ENCODE assay signal across 18 mouse cellular contexts in genomic region chr5:87871423-87871822, GRCm38 (mm10). TPM values are rescaled to one million over a fixed set of nuclear protein-coding genes. Genes with fewer than 3 reads are reported as not detected.
DNase-seq lines count a peak whose midpoint lies in the region; ATAC-seq and TF ChIP-seq lines count a peak whose summit lies in the region.
"Had no signal": no experiment of that assay in that cellular context is flagged by ENCODE, and none has a peak within 500 bp of the region (broad histone marks: within the 10 kb centered on the region; RNA-seq: fewer than 3 reads in every experiment).

No protein-coding gene starts in this region.

- no peak for TF ChIP-seq POLR2A in ES-Bruce4 (IDR thresholded peaks at IDR 0.05; ENCODE audit: insufficient read depth, low read length)

- H3K27ac ChIP-seq in forebrain, postnatal 0 days (ENCODE audit: low read depth, low read length) = no peak overlapping the region
- no peak overlapping the region for H3K27ac ChIP-seq in forebrain, embryonic 10.5 days
- no peak overlapping the region for H3K27ac ChIP-seq in liver, embryonic 14.5 days
- no peak overlapping the region for H3K27ac ChIP-seq in ES-Bruce4 (ENCODE audit: insufficient read depth, low read length)
- H3K27ac ChIP-seq: kidney, embryonic 15.5 days; midbrain, embryonic 12.5 days had no signal

- peak; percentile 37; the same call in 1 of the 2 replicates for TF ChIP-seq CTCF in forebrain, postnatal 0 days (IDR thresholded peaks at IDR 0.05; ENCODE audit: low read depth)
- peak; percentile 47 for TF ChIP-seq CTCF in liver, embryonic 14.5 days (IDR thresholded peaks at IDR 0.05; ENCODE audit: low read depth)
- peak; percentile 38 for TF ChIP-seq CTCF in ES-Bruce4 (IDR thresholded peaks at IDR 0.05; ENCODE audit: low read depth, low read length)

- DNase-seq in forebrain, postnatal 0 days = no peak
- DNase-seq in forebrain, embryonic 10.5 days (ENCODE audit: extremely low spot score, low spot score) = no peak
- no peak for DNase-seq in liver, embryonic 14.5 days (ENCODE audit: low read depth in 3 of 3, low spot score in 3 of 3)
- no peak for DNase-seq in liver
- peak; percentile 3 for DNase-seq in c-Kit-positive CD71-positive TER-119-positive erythroid progenitor cells, embryonic 14.5 days (ENCODE audit: low spot score)
- DNase-seq in thymus, postnatal 36 days = no peak
- no peak for DNase-seq in urinary bladder, postnatal 25 days (ENCODE audit: low spot score)
- DNase-seq: gastrocnemius, postnatal 10 days; heart, postnatal 14 days; lung, adult 2 months had no signal

- H3K27me3 ChIP-seq in forebrain, postnatal 0 days (ENCODE audit: insufficient read depth, low read length) = no peaks in the 10 kb centered on the region
- H3K27me3 ChIP-seq in forebrain, embryonic 10.5 days (ENCODE audit: poor library complexity, severe bottlenecking) = no peaks in the 10 kb centered on the region
- H3K27me3 ChIP-seq in liver, embryonic 14.5 days (ENCODE audit: control insufficient read depth, insufficient read depth, low read length) = no peaks in the 10 kb centered on the region
- H3K27me3 ChIP-seq in ES-Bruce4 (ENCODE audit: control insufficient read depth, insufficient read depth, low read length, poor library complexity, severe bottlenecking) = no peaks in the 10 kb centered on the region
- H3K27me3 ChIP-seq: kidney, embryonic 15.5 days; midbrain, embryonic 12.5 days had no signal

- no peak overlapping the region for H3K4me2 ChIP-seq in forebrain, postnatal 0 days (ENCODE audit: low read depth)
- H3K4me2 ChIP-seq in liver, embryonic 14.5 days (ENCODE audit: low read depth) = no peak overlapping the region
- H3K4me2 ChIP-seq: kidney, embryonic 15.5 days; midbrain, embryonic 12.5 days had no signal

- H3K36me3 ChIP-seq in forebrain, postnatal 0 days (ENCODE audit: insufficient read depth) = no peaks in the 10 kb centered on the region
- H3K36me3 ChIP-seq in forebrain, embryonic 10.5 days (replicated peaks) = no peaks in the 10 kb centered on the region
- no peaks in the 10 kb centered on the region for H3K36me3 ChIP-seq in liver, embryonic 14.5 days (replicated peaks; ENCODE audit: control insufficient read depth, insufficient read depth, low read depth)
- H3K36me3 ChIP-seq in ES-Bruce4 (ENCODE audit: control insufficient read depth, insufficient read depth, low read length, poor library complexity, severe bottlenecking) = no peaks in the 10 kb centered on the region
- H3K36me3 ChIP-seq: kidney, embryonic 15.5 days; midbrain, embryonic 12.5 days had no signal

- H3K9me3 ChIP-seq in forebrain, postnatal 0 days (ENCODE audit: low read length) = no peaks in the 10 kb centered on the region
- H3K9me3 ChIP-seq in forebrain, embryonic 10.5 days = no peaks in the 10 kb centered on the region
- H3K9me3 ChIP-seq in liver, embryonic 14.5 days (ENCODE audit: control insufficient read depth, low read length) = no peaks in the 10 kb centered on the region
- no peaks in the 10 kb centered on the region for H3K9me3 ChIP-seq in ES-Bruce4 (replicated peaks; ENCODE audit: control insufficient read depth, insufficient read depth, low read length, poor library complexity, severe bottlenecking)
- H3K9me3 ChIP-seq: kidney, embryonic 15.5 days; midbrain, embryonic 12.5 days had no signal

- no peak for TF ChIP-seq EP300 in liver, embryonic 14.5 days (IDR thresholded peaks at IDR 0.05; ENCODE audit: low read depth)
- TF ChIP-seq EP300 in ES-Bruce4 (IDR thresholded peaks at IDR 0.05; ENCODE audit: insufficient read depth, low read depth, low read length) = no peak

- no peak overlapping the region for H3K4me3 ChIP-seq in forebrain, postnatal 0 days (ENCODE audit: low read depth, low read length)
- no peak overlapping the region for H3K4me3 ChIP-seq in forebrain, embryonic 10.5 days
- H3K4me3 ChIP-seq in liver, embryonic 14.5 days (ENCODE audit: insufficient read depth in 1 of 2, low read depth in 2 of 2, low read length in 2 of 2) = no peak overlapping the region
- H3K4me3 ChIP-seq in ES-Bruce4 (ENCODE audit: low read depth, low read length) = no peak overlapping the region
- H3K4me3 ChIP-seq: kidney, embryonic 15.5 days; midbrain, embryonic 12.5 days had no signal

- no peaks in the 10 kb centered on the region for H3K4me1 ChIP-seq in forebrain, postnatal 0 days (ENCODE audit: insufficient read depth)
- no peaks in the 10 kb centered on the region for H3K4me1 ChIP-seq in forebrain, embryonic 10.5 days
- no peaks in the 10 kb centered on the region for H3K4me1 ChIP-seq in liver, embryonic 14.5 days (replicated peaks; ENCODE audit: control insufficient read depth in 2 of 2, insufficient read depth in 2 of 2, low read length in 1 of 2)
- H3K4me1 ChIP-seq in ES-Bruce4 (ENCODE audit: control insufficient read depth, insufficient read depth, low read length) = no peaks in the 10 kb centered on the region
- H3K4me1 ChIP-seq: kidney, embryonic 15.5 days; midbrain, embryonic 12.5 days had no signal

- ATAC-seq in forebrain, postnatal 0 days = no peak
- ATAC-seq in liver, embryonic 14.5 days (ENCODE audit: insufficient read depth) = no peak

- WGBS in forebrain, postnatal 0 days = 45% methylated on average over 4 of the region's 4 CpGs
- WGBS in forebrain, embryonic 10.5 days = 32% methylated on average over 4 of the region's 4 CpGs
- WGBS in liver, embryonic 14.5 days (ENCODE audit: insufficient replicate concordance) = 25% methylated on average over 4 of the region's 4 CpGs

- no peak overlapping the region for H3K9ac ChIP-seq in forebrain, postnatal 0 days
- H3K9ac ChIP-seq in liver, embryonic 14.5 days (replicated peaks) = no peak overlapping the region
- H3K9ac ChIP-seq in ES-Bruce4 (ENCODE audit: low read depth, poor library complexity, severe bottlenecking) = no peak overlapping the region
- H3K9ac ChIP-seq: kidney, embryonic 15.5 days; midbrain, embryonic 12.5 days had no signal

RNA-seq across cellular contexts. Expression of gene Odam, which starts 13.4 kb away (rescaled TPM):
- 0.29 TPM in 1 of 2 replicates, not detected in the other for total RNA-seq in forebrain, postnatal 0 days (2014; rRNA removed)
- polyA plus RNA-seq in forebrain, postnatal 0 days (2015; fragmentation: Nextera tagmentation; extraction: Ambion mirVana) = not detected in 2 replicates
- not detected in 2 replicates for polyA plus RNA-seq in forebrain, embryonic 10.5 days (2016; fragmentation: Nextera tagmentation; extraction: Ambion mirVana)
- polyA plus RNA-seq in liver, embryonic 14.5 days (2012; rRNA removed) = not detected in 2 replicates
- polyA plus RNA-seq in liver, embryonic 14.5 days (2014; fragmentation: Nextera tagmentation; extraction: Ambion mirVana) = not detected in 2 replicates
- not detected in 2 replicates for polyA plus RNA-seq in ES-Bruce4 (2011; ENCODE audit: insufficient read depth, insufficient read length, low read depth, missing spikeins)
- total RNA-seq: common myeloid progenitor, adult 5-6 weeks; gastrocnemius, postnatal 10 days; heart, postnatal 14 days; left cerebral cortex, adult 8-10 months; neutrophil, adult 5-6 weeks had no signal
- polyA plus RNA-seq: kidney, embryonic 15.5 days; lung, adult 2 months; midbrain, embryonic 12.5 days; small intestine, adult 2 months had no signal

RNA-seq across cellular contexts. Expression of gene Prr27, which starts 45.9 kb away (rescaled TPM):
- not detected in 2 replicates for total RNA-seq in forebrain, postnatal 0 days (2014; rRNA removed)
- polyA plus RNA-seq in forebrain, postnatal 0 days (2015; fragmentation: Nextera tagmentation; extraction: Ambion mirVana) = not detected in 2 replicates
- polyA plus RNA-seq in forebrain, embryonic 10.5 days (2016; fragmentation: Nextera tagmentation; extraction: Ambion mirVana) = not detected in 2 replicates
- not detected in 2 replicates for polyA plus RNA-seq in liver, embryonic 14.5 days (2012; rRNA removed)
- polyA plus RNA-seq in liver, embryonic 14.5 days (2014; fragmentation: Nextera tagmentation; extraction: Ambion mirVana) = not detected in 2 replicates
- not detected in 2 replicates for polyA plus RNA-seq in ES-Bruce4 (2011; ENCODE audit: insufficient read depth, insufficient read length, low read depth, missing spikeins)
- total RNA-seq: common myeloid progenitor, adult 5-6 weeks; gastrocnemius, postnatal 10 days; heart, postnatal 14 days; left cerebral cortex, adult 8-10 months; neutrophil, adult 5-6 weeks had no signal
- polyA plus RNA-seq: kidney, embryonic 15.5 days; lung, adult 2 months; midbrain, embryonic 12.5 days; small intestine, adult 2 months; thymus, postnatal 0 days had no signal

RNA-seq across cellular contexts. Expression of gene Csn3, which starts 54.0 kb away (rescaled TPM):
- total RNA-seq in forebrain, postnatal 0 days (2014; rRNA removed) = not detected in 2 replicates
- not detected in 2 replicates for polyA plus RNA-seq in forebrain, postnatal 0 days (2015; fragmentation: Nextera tagmentation; extraction: Ambion mirVana)
- 0.37 and 0.52 TPM in 2 replicates for polyA plus RNA-seq in forebrain, embryonic 10.5 days (2016; fragmentation: Nextera tagmentation; extraction: Ambion mirVana)
- 0.08 TPM in 1 of 2 replicates, not detected in the other for polyA plus RNA-seq in liver, embryonic 14.5 days (2012; rRNA removed)
- polyA plus RNA-seq in liver, embryonic 14.5 days (2014; fragmentation: Nextera tagmentation; extraction: Ambion mirVana) = not detected in 2 replicates
- 1.8 and 2.2 TPM in 2 replicates for polyA plus RNA-seq in ES-Bruce4 (2011; ENCODE audit: insufficient read depth, insufficient read length, low read depth, missing spikeins)
- total RNA-seq: common myeloid progenitor, adult 5-6 weeks; gastrocnemius, postnatal 10 days; heart, postnatal 14 days; left cerebral cortex, adult 8-10 months; neutrophil, adult 5-6 weeks had no signal
- polyA plus RNA-seq: lung, adult 2 months; midbrain, embryonic 12.5 days; small intestine, adult 2 months had no signal
